ENCODE assay signal across 10 mouse cellular contexts in the genomic region with DNA sequence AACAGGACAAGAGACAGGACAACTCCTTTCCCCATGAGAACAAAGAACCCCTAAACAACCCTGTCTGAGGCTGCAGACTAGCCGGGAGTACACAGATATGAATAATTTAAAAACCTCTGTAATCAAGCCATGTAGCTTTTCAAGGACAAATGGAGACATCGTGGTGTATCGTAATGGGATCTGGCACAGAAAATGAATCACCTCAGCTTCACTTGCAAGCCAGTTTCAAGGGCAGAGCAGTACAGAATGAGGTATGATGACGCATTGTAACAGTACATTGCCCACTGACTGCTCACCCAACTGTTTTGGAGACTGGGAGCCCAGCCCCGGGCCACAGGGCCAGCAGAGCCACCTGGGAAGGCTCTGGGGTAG. TPM values are rescaled to one million over a fixed set of nuclear protein-coding genes. Genes with fewer than 3 reads are reported as not detected.
A peak's percentile ranks its signal among the peaks of the same experiment; 100 is the strongest.
DNase-seq lines count a peak whose midpoint lies in the region; ATAC-seq lines count a peak whose summit lies in the region.
"Had no signal": no experiment of that assay in that cellular context is flagged by ENCODE, and none has a peak within 500 bp of the region (broad histone marks: within the 10 kb centered on the region; RNA-seq: fewer than 3 reads in every experiment).

No protein-coding gene starts in this region.

- peaks cover 8% of the 10 kb centered on the region for H3K4me1 ChIP-seq in midbrain, embryonic 16.5 days (ENCODE audit: control insufficient read depth, insufficient read depth, low read length)
- H3K4me1 ChIP-seq: stomach, embryonic 15.5 days had no signal

- 40% methylated on average over 5 of the region's 5 CpGs for WGBS in midbrain, embryonic 16.5 days

- H3K36me3 ChIP-seq in midbrain, embryonic 16.5 days (ENCODE audit: control insufficient read depth, insufficient read depth, low read length): no peaks in the 10 kb centered on the region
- H3K36me3 ChIP-seq: stomach, embryonic 15.5 days had no signal

- H3K27me3 ChIP-seq in midbrain, embryonic 16.5 days (ENCODE audit: control insufficient read depth, insufficient read depth, low read depth, low read length): no peaks in the 10 kb centered on the region
- H3K27me3 ChIP-seq: CH12.LX; stomach, embryonic 15.5 days had no signal

- H3K4me3 ChIP-seq in midbrain, embryonic 16.5 days (ENCODE audit: low read depth, low read length): no peak overlapping the region
- H3K4me3 ChIP-seq: stomach, embryonic 15.5 days had no signal

- H3K9ac ChIP-seq in midbrain, embryonic 16.5 days (ENCODE audit: low read depth, low read length): no peak overlapping the region
- H3K9ac ChIP-seq: stomach, embryonic 15.5 days had no signal

- ATAC-seq in midbrain, embryonic 16.5 days: no peak

- DNase-seq in heart, adult 11 months: peak; percentile 90
- DNase-seq in heart, postnatal 36 days: no peak
- peak; percentile 80 for DNase-seq in adrenal gland, adult 2 months
- DNase-seq in heart, postnatal 4 days: peak; percentile 43
- no peak for DNase-seq in layer of hippocampus, postnatal 10 days (ENCODE audit: low spot score in 2 of 2)
- DNase-seq in cerebellum, adult 11-12 months: no peak
- DNase-seq in cerebellum, postnatal 10 days: no peak

- H3K9me3 ChIP-seq in midbrain, embryonic 16.5 days (replicated peaks; ENCODE audit: control insufficient read depth, low read length, poor library complexity, severe bottlenecking): no peaks in the 10 kb centered on the region
- H3K9me3 ChIP-seq: stomach, embryonic 15.5 days had no signal

- intact Hi-C loops in heart, postnatal 36 days (cut with DNase I): no loop called here

- H3K27ac ChIP-seq in midbrain, embryonic 16.5 days (ENCODE audit: low read length): peak overlapping the region; percentile 23

- H3K4me2 ChIP-seq in midbrain, embryonic 16.5 days (ENCODE audit: low read length): no peak overlapping the region
- H3K4me2 ChIP-seq: stomach, embryonic 15.5 days had no signal

RNA-seq across cellular contexts. Expression of a gene that starts 28.2 kb away (rescaled TPM):
- not detected for total RNA-seq in heart, postnatal 36 days (2021)
- total RNA-seq in adrenal gland, adult 2 months (2021): not detected
- polyA plus RNA-seq in adrenal gland, adult 2 months (2012; rRNA removed): not detected in 2 replicates
- total RNA-seq in heart, postnatal 4 days (2021): under 1 TPM in 1 of 2 experiments, not detected in 1; 0.24 TPM
- polyA plus RNA-seq in midbrain, embryonic 16.5 days (2015; fragmentation: Nextera tagmentation; extraction: Ambion mirVana): 0.26 TPM in 1 of 2 replicates, not detected in the other
- not detected for total RNA-seq in layer of hippocampus, postnatal 10 days (2021)
- total RNA-seq: CH12.LX had no signal

RNA-seq across cellular contexts. Expression of a gene that starts 36.6 kb away (rescaled TPM):
- under 1 TPM; 0.38 to 0.44 TPM for total RNA-seq in heart, postnatal 36 days (2021)
- under 1 TPM in 1 of 2 experiments, not detected in 1; 0.28 TPM for total RNA-seq in adrenal gland, adult 2 months (2021)
- 0.23 and 0.33 TPM in 2 replicates for polyA plus RNA-seq in adrenal gland, adult 2 months (2012; rRNA removed)
- total RNA-seq in heart, postnatal 4 days (2021): 1 to 10 TPM; 4.2 to 5.5 TPM
- 0.08 TPM in 1 of 2 replicates, not detected in the other for polyA plus RNA-seq in midbrain, embryonic 16.5 days (2015; fragmentation: Nextera tagmentation; extraction: Ambion mirVana)
- total RNA-seq in layer of hippocampus, postnatal 10 days (2021): not detected

Comparison
In these comparisons a context has a peak if more than half of its experiments do, and no peak if none do; other contexts are left out.
1. DNase-seq: peak in heart, adult 11 months (single experiment), adrenal gland, adult 2 months (single experiment) and heart, postnatal 4 days (single experiment); none in heart, postnatal 36 days (0 of 2), layer of hippocampus, postnatal 10 days (0 of 2), cerebellum, adult 11-12 months (single experiment) and cerebellum, postnatal 10 days (0 of 2).